Mouse (Mus musculus) megakaryocyte, embryonic 14.5 days (primary cell): ENCODE measurements around the gene Ccdc162. TPM values are rescaled to one million over a fixed set of nuclear protein-coding genes. Genes with fewer than 3 reads are reported as not detected.

ENCODE experiments used
- H3K27me3 ChIP-seq: replicated peaks from 2 replicates; pipeline ENCODE3; 2012; ENCODE audit warnings: inconsistent platforms
- H3K36me3 ChIP-seq: replicated peaks from 2 replicates; pipeline ENCODE3; 2012; ENCODE audit warnings: low read length, inconsistent platforms, mixed read lengths
- H3K4me1 ChIP-seq: 2 replicates; pipeline ENCODE4 v1.6.1; 2012; ENCODE audit warnings: inconsistent platforms
- H3K4me3 ChIP-seq: replicated peaks from 2 replicates; pipeline ENCODE3; 2012; ENCODE audit warnings: moderate library complexity, mild to moderate bottlenecking, inconsistent platforms
- H3K9me3 ChIP-seq: 2 replicates; pipeline ENCODE4 v1.6.1; 2012; ENCODE audit warnings: inconsistent platforms
- FLI1 ChIP-seq: IDR thresholded peaks from 2 replicates; pipeline ENCODE4 v1.6.1; 2012; ENCODE audit warnings: low read length, inconsistent platforms, mixed read lengths
- GATA1 ChIP-seq: IDR thresholded peaks from 3 replicates; pipeline ENCODE4 v1.6.1; 2012; ENCODE audit warnings: mixed read lengths, low read length, inconsistent platforms, borderline replicate concordance
- polyA plus RNA-seq: library from polyadenylated mRNA; stranded (reverse); fragments of >175 nt; gene quantifications from 2 replicates; pipeline ENCODE4 v1.2.3, GENCODE M21; 2012; ENCODE audit warnings: low replicate concordance; ENCODE audit not compliant: insufficient read depth

Gene Ccdc162
- polyA plus RNA-seq, 1 experiment: not detected

- no peaks in the 10 kb centered on the region for H3K9me3 ChIP-seq
- TF ChIP-seq GATA1: no peak
- TF ChIP-seq FLI1: no peak
- no peaks in the 10 kb centered on the region for H3K36me3 ChIP-seq
- peaks cover 33% of the 10 kb centered on the region for H3K4me1 ChIP-seq
- H3K27me3 ChIP-seq: peaks cover 24% of the 10 kb centered on the region
- H3K4me3 ChIP-seq: no peak overlapping the region
These were observed 144.2 kb downstream of the Ccdc162 start for GRCm38 (mm10) chr10:41572274-41572673.

DNA sequence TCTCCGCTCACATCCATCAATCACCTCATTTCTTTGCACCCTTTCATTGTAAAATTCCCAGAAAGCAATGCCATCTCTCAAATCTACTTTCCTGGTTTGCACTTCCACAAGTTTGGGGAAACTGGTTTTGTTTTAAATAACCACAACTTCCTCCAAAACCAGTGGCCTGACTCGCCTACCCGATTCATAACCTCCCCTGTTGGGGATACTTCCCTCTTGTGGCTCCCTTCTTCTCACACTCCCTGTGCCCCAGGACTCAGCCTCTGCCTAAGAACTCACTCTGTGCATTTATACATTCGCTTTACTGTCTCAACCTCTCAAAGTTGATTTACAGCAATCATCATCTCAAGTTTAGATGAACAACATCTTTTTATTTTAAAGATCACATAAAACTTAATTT lies 145.4 kb downstream of the Ccdc162 start:
- Histone ChIP-seq H3K4me1 (peaks cover 33% of the 10 kb centered on the region), H3K4me3 (no peak overlapping the region), H3K9me3 (no peaks in the 10 kb centered on the region), H3K36me3 (no peaks in the 10 kb centered on the region), H3K27me3 (peaks cover 23% of the 10 kb centered on the region)
- TF ChIP-seq GATA1 (no peak), FLI1 (no peak)

GRCm38 (mm10) chr10:41568306-41568705 lies 148.1 kb downstream of the Ccdc162 start:
- H3K36me3 ChIP-seq: no peaks in the 10 kb centered on the region
- peaks cover 25% of the 10 kb centered on the region for H3K27me3 ChIP-seq
- no peak overlapping the region for H3K4me3 ChIP-seq
- H3K4me1 ChIP-seq: peaks cover 30% of the 10 kb centered on the region
- TF ChIP-seq GATA1 (no peak), FLI1 (no peak)
- no peaks in the 10 kb centered on the region for H3K9me3 ChIP-seq

DNA sequence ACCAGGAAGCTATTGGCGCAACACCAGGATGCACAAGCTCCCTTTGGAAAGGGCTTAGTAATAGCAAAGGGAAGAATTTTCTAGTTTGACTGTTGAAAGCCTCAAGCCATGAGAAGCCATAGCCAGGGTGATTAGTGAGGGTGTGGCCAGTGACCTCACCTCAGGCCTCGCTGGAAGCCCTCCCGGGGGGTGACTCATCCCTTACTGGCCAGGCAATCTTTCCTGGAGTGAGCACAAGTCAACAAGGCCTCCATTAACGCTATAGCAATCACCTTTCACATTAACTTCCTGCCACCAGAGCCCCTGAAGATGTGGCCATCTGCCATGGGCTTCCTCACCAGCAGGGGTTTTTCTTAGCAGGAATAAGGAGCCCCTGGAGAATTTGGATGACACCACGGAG lies 151.3 kb downstream of the Ccdc162 start:
- TF ChIP-seq FLI1: no peak
- TF ChIP-seq GATA1: no peak
- Histone ChIP-seq H3K4me3 (no peak overlapping the region), H3K4me1 (peaks cover 5% of the 10 kb centered on the region), H3K27me3 (peaks cover 14% of the 10 kb centered on the region), H3K36me3 (peaks cover 4% of the 10 kb centered on the region), H3K9me3 (peaks cover 26% of the 10 kb centered on the region)

- Histone ChIP-seq H3K36me3 (peaks cover 4% of the 10 kb centered on the region), H3K4me1 (peaks cover 5% of the 10 kb centered on the region), H3K9me3 (peaks cover 47% of the 10 kb centered on the region), H3K4me3 (no peak overlapping the region), H3K27me3 (peaks cover 8% of the 10 kb centered on the region)
- TF ChIP-seq GATA1 (no peak), FLI1 (no peak)
These were observed 154.6 kb downstream of the Ccdc162 start for GRCm38 (mm10) chr10:41561701-41562395.

GRCm38 (mm10) chr10:41558401-41558800 lies 158.0 kb downstream of the Ccdc162 start:
- H3K4me1 ChIP-seq: no peaks in the 10 kb centered on the region
- H3K4me3 ChIP-seq: no peak overlapping the region
- TF ChIP-seq FLI1 (no peak), GATA1 (no peak)
- H3K9me3 ChIP-seq: peaks cover 50% of the 10 kb centered on the region
- peaks cover 24% of the 10 kb centered on the region for H3K27me3 ChIP-seq
- H3K36me3 ChIP-seq: peaks cover 4% of the 10 kb centered on the region

GRCm38 (mm10) chr10:41555081-41555480 lies 161.4 kb downstream of the Ccdc162 start:
- H3K9me3 ChIP-seq: peaks cover 31% of the 10 kb centered on the region
- TF ChIP-seq GATA1 (no peak), FLI1 (no peak)
- no peaks in the 10 kb centered on the region for H3K36me3 ChIP-seq
- 0 out of 2 replicates have a peak, but pooled peaks cover 4% of the 10 kb centered on the region for H3K4me1 ChIP-seq
- peaks cover 33% of the 10 kb centered on the region for H3K27me3 ChIP-seq
- no peak overlapping the region for H3K4me3 ChIP-seq

DNA sequence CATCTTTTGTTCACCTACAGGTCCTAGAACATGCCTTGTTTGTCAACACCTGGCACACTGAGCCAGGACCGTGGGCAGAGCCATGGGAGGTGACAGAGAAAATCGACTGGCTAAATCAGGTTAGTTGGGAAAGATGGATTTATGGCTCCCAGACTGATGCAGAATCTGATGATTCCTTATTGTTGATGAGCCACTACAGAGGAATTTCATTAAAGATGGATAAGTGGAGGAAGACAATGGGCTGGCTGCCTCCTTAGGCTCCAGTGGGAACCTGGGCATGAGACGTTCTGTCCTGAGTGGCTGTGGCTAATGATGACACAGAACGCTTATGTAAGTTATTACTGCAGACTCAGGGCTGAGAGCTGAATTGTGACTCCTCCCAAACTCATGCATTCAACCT lies 162.7 kb downstream of the Ccdc162 start:
- no peak overlapping the region for H3K4me3 ChIP-seq
- H3K36me3 ChIP-seq: no peaks in the 10 kb centered on the region
- 0 out of 2 replicates have a peak, but pooled peaks cover 4% of the 10 kb centered on the region for H3K4me1 ChIP-seq
- H3K9me3 ChIP-seq: peaks cover 31% of the 10 kb centered on the region
- peaks cover 33% of the 10 kb centered on the region for H3K27me3 ChIP-seq
- TF ChIP-seq FLI1: no peak
- TF ChIP-seq GATA1: no peak

DNA sequence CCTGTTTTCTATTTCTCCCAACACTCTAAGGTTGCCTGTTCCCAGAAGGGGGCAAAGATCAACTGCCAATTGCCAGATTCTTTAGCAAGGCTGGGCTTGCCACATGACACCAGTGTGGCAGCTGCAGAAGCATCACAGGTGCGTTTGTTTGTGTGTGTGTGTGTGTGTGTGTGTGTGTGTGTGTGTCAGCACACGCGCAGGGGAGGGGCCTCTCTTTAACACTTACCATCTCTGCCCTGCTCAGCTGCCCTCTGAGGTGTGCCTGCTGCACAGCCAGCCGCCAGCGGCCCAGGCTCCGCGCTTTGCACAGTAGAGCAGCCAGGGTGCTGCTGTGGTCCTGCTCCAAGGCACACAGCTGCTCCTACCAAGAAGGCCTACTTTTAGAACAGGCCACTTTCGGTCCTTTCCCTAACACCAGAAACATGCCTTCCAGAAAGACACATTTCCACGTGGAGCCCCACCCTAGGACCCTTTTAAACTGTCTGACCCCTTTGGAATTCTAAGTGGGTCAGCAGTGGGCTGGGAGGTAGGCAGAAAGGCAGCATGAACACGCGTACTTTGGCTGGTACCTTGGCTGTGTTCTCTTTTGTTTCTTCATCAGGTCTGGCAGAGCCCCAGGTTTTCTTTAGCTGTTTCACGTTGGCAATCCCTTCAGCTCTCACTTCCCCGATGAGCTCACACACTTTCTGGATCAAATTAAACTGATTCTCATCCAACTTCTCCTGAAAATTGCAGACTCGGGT lies 163.4 kb downstream of the Ccdc162 start:
- TF ChIP-seq GATA1: no peak
- no peak for TF ChIP-seq FLI1
- Histone ChIP-seq H3K4me3 (no peak overlapping the region), H3K27me3 (peaks cover 33% of the 10 kb centered on the region), H3K36me3 (no peaks in the 10 kb centered on the region), H3K4me1 (0 out of 2 replicates have a peak, but pooled peaks cover 4% of the 10 kb centered on the region), H3K9me3 (peaks cover 31% of the 10 kb centered on the region)

GRCm38 (mm10) chr10:41552319-41552718 lies 164.1 kb downstream of the Ccdc162 start:
- Histone ChIP-seq H3K9me3 (peaks cover 30% of the 10 kb centered on the region), H3K27me3 (peaks cover 33% of the 10 kb centered on the region), H3K36me3 (no peaks in the 10 kb centered on the region), H3K4me1 (0 out of 2 replicates have a peak, but pooled peaks cover 4% of the 10 kb centered on the region), H3K4me3 (no peak overlapping the region)
- TF ChIP-seq GATA1: no peak
- no peak for TF ChIP-seq FLI1
